8 mouse cellular contexts compared by ENCODE assay signal in the genomic region with DNA sequence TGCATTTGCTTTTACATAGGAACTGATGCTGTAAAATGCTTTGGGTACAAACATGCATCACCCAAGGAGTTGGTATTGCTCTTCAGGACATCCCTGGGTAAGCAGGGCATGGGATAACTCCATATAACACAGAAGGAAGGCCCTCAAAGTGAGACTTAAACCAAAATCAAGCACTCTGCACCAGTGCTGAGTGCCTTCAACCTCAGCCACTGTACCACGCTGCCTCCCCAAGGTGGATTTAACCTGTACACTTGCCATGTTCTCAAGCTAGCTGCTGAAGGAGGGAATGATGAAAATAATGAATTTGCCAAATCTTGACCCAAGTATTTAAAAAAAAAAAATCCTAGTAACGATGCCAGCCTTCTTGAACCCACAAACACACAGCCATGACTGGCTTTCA. TPM values are rescaled to one million over a fixed set of nuclear protein-coding genes. Genes with fewer than 3 reads are reported as not detected.
DNase-seq lines count a peak whose midpoint lies in the region; ATAC-seq and TF ChIP-seq lines count a peak whose summit lies in the region.

No protein-coding gene starts in this region.

- peak overlapping the region; percentile 85 for H3K4me2 ChIP-seq in heart, embryonic 16.5 days (ENCODE audit: low read depth, low read length)
- peak overlapping the region; percentile 75 for H3K4me2 ChIP-seq in forebrain, embryonic 15.5 days (replicated peaks)
- peak overlapping the region; percentile 82 for H3K4me2 ChIP-seq in liver, postnatal 0 days (ENCODE audit: low read depth, low read length)

- no peak for ATAC-seq in heart, embryonic 16.5 days (replicated peaks; ENCODE audit: extremely low read depth, insufficient read depth, low FRiP score)
- ATAC-seq in forebrain, embryonic 15.5 days (replicated peaks), result no peak
- no peak for ATAC-seq in liver, postnatal 0 days
- ATAC-seq in cerebellum, adult (ENCODE audit: insufficient number of reproducible peaks, low FRiP score, low TSS enrichment), result no peak

- peaks cover 17% of the 10 kb centered on the region for H3K4me1 ChIP-seq in heart, embryonic 16.5 days (ENCODE audit: control insufficient read depth, insufficient read depth, low read length)
- H3K4me1 ChIP-seq in MEL (ENCODE audit: control insufficient read depth in 1 of 2, insufficient read depth in 2 of 2, low read length in 2 of 2), result peaks cover 23 to 25% of the 10 kb centered on the region in 2 experiments
- H3K4me1 ChIP-seq in forebrain, embryonic 15.5 days, result peaks cover 50% of the 10 kb centered on the region
- peaks cover 35% of the 10 kb centered on the region for H3K4me1 ChIP-seq in liver, postnatal 0 days (ENCODE audit: insufficient read depth)

- 63% methylated on average over 2 of the region's 2 CpGs for WGBS in heart, embryonic 16.5 days
- WGBS in forebrain, embryonic 15.5 days, result 28% methylated on average over 2 of the region's 2 CpGs
- 34% methylated on average over 2 of the region's 2 CpGs for WGBS in liver, postnatal 0 days (ENCODE audit: insufficient replicate concordance)

- DNase-seq in heart, postnatal 10 days, result no peak
- DNase-seq in MEL (ENCODE audit: low read depth, low spot score), result peak; percentile 62
- no peak for DNase-seq in liver, postnatal 0 days
- DNase-seq in spleen, adult 12 weeks (ENCODE audit: low spot score), result no peak
- DNase-seq in gastrocnemius, adult 8-10 months (ENCODE audit: low spot score in 2 of 2), result no peak

- peaks cover 44% of the 10 kb centered on the region for H3K79me2 ChIP-seq in MEL (ENCODE audit: control insufficient read depth, insufficient read depth, low read length, poor library complexity)

- H3K36me3 ChIP-seq in heart, embryonic 16.5 days (ENCODE audit: control insufficient read depth, insufficient read depth), result no peaks in the 10 kb centered on the region
- H3K36me3 ChIP-seq in MEL (ENCODE audit: control insufficient read depth in 1 of 2, insufficient read depth in 2 of 2, low read length in 2 of 2), result peaks cover 0 to 32% of the 10 kb centered on the region in 2 experiments; a peak in 2 of 4 replicates
- no peaks in the 10 kb centered on the region for H3K36me3 ChIP-seq in forebrain, embryonic 15.5 days
- H3K36me3 ChIP-seq in liver, postnatal 0 days (replicated peaks; ENCODE audit: insufficient read depth, low read length), result no peaks in the 10 kb centered on the region

- no peak overlapping the region for H3K27ac ChIP-seq in heart, embryonic 16.5 days (ENCODE audit: low read length)
- H3K27ac ChIP-seq in MEL (ENCODE audit: control insufficient read depth, low read depth, low read length), result no peak overlapping the region
- H3K27ac ChIP-seq in forebrain, embryonic 15.5 days (replicated peaks), result peak overlapping the region; percentile 93
- peak overlapping the region; percentile 39 for H3K27ac ChIP-seq in liver, postnatal 0 days (ENCODE audit: low read depth)

- peak overlapping the region; percentile 90 for H3K4me3 ChIP-seq in heart, embryonic 16.5 days (ENCODE audit: low read length)
- peak overlapping the region; percentile 94 to 98 for H3K4me3 ChIP-seq in MEL (ENCODE audit: control insufficient read depth in 1 of 2, insufficient read depth in 1 of 2, low read depth in 2 of 2, low read length in 2 of 2)
- H3K4me3 ChIP-seq in forebrain, embryonic 15.5 days, result peak overlapping the region; percentile 77
- H3K4me3 ChIP-seq in liver, postnatal 0 days (ENCODE audit: low read depth, low read length), result peak overlapping the region; percentile 75

- intact Hi-C loops in heart, postnatal 10 days (cut with DNase I), result loop anchor here (10.0 kb wide), 1 partner anchor 753 kb away; a partner anchor contains a TSS

- H3K9ac ChIP-seq in heart, embryonic 16.5 days (ENCODE audit: low read length), result peak overlapping the region; percentile 90
- peak overlapping the region; percentile 91 for H3K9ac ChIP-seq in MEL (ENCODE audit: control insufficient read depth, low read depth, low read length, poor library complexity, severe bottlenecking)
- H3K9ac ChIP-seq in forebrain, embryonic 15.5 days (replicated peaks), result peak overlapping the region; percentile 69
- peak overlapping the region; percentile 83 for H3K9ac ChIP-seq in liver, postnatal 0 days (replicated peaks)

- no peak for TF ChIP-seq EP300 in MEL (IDR thresholded peaks at IDR 0.05; ENCODE audit: low read depth in 1 of 2, low read length in 2 of 2)
- no peak for TF ChIP-seq EP300 in liver, postnatal 0 days (IDR thresholded peaks at IDR 0.05; ENCODE audit: low read depth)

- no peaks in the 10 kb centered on the region for H3K27me3 ChIP-seq in heart, embryonic 16.5 days (ENCODE audit: control insufficient read depth, insufficient read depth, low read length)
- H3K27me3 ChIP-seq in MEL (ENCODE audit: control insufficient read depth in 1 of 2, insufficient read depth in 2 of 2, low read length in 2 of 2), result no peaks in the 10 kb centered on the region
- H3K27me3 ChIP-seq in forebrain, embryonic 15.5 days, result no peaks in the 10 kb centered on the region
- H3K27me3 ChIP-seq in liver, postnatal 0 days (ENCODE audit: insufficient read depth, low read length), result no peaks in the 10 kb centered on the region

- peak; percentile 15 to 45 (median 37); a peak in 5 of 6 replicates for TF ChIP-seq CTCF in MEL (IDR thresholded peaks at IDR 0.05 in 2 of 3, conservative IDR thresholded peaks at IDR 0.05 in 1 of 3; ENCODE audit: control insufficient read depth in 1 of 3, insufficient read depth in 1 of 3, low read depth in 2 of 3, low read length in 3 of 3, poor library complexity in 1 of 3, severe bottlenecking in 1 of 3)
- TF ChIP-seq CTCF in liver, postnatal 0 days (IDR thresholded peaks at IDR 0.05; ENCODE audit: low read depth), result peak; percentile 40

- no peak for TF ChIP-seq POLR2A in MEL (IDR thresholded peaks at IDR 0.05; ENCODE audit: control insufficient read depth in 1 of 2, insufficient read depth in 1 of 2, low read depth in 1 of 2, low read length in 2 of 2, poor library complexity in 1 of 2)

- H3K9me3 ChIP-seq in heart, embryonic 16.5 days (replicated peaks; ENCODE audit: control insufficient read depth, low read length), result no peaks in the 10 kb centered on the region
- no peaks in the 10 kb centered on the region for H3K9me3 ChIP-seq in MEL (replicated peaks; ENCODE audit: insufficient read depth, low read length)
- H3K9me3 ChIP-seq in forebrain, embryonic 15.5 days, result no peaks in the 10 kb centered on the region
- no peaks in the 10 kb centered on the region for H3K9me3 ChIP-seq in liver, postnatal 0 days (ENCODE audit: low read length)

- peak; percentile 63 for TF ChIP-seq RAD21 in MEL (IDR thresholded peaks at IDR 0.05; ENCODE audit: low read depth, low read length)

TF ChIP-seq in MEL, 35 proteins besides CTCF, POLR2A, EP300 and RAD21:
- TF ChIP-seq MYB (IDR thresholded peaks at IDR 0.05; ENCODE audit: low read depth, low read length), result no peak
- peak; percentile 66 for TF ChIP-seq SMC3 (IDR thresholded peaks at IDR 0.05; ENCODE audit: low read depth, low read length)
- TF ChIP-seq E2F4 (IDR thresholded peaks at IDR 0.05; ENCODE audit: borderline replicate concordance, low read depth, low read length), result no peak
- TF ChIP-seq MYC (IDR thresholded peaks at IDR 0.05; ENCODE audit: low read depth, low read length), result no peak
- TF ChIP-seq TBP (IDR thresholded peaks at IDR 0.05; ENCODE audit: low read depth, low read length), result no peak
- TF ChIP-seq SIN3A (IDR thresholded peaks at IDR 0.05; ENCODE audit: low read length), result peak; percentile 40; the same call in 1 of the 2 replicates
- TF ChIP-seq TAL1 (IDR thresholded peaks at IDR 0.05; ENCODE audit: low read length), result no peak
- TF ChIP-seq HCFC1 (IDR thresholded peaks at IDR 0.05; ENCODE audit: low read depth, low read length), result no peak
- TF ChIP-seq MAZ (IDR thresholded peaks at IDR 0.05; ENCODE audit: low read depth, low read length), result no peak
- 0 out of 2 replicates have a peak, but pooled peaks have one; percentile 5 for TF ChIP-seq MXI1 (IDR thresholded peaks at IDR 0.05; ENCODE audit: low read depth, low read length)
- TF ChIP-seq KAT2A (conservative IDR thresholded peaks at IDR 0.05; ENCODE audit: low read depth, low read length), result no peak
- TF ChIP-seq ZKSCAN1 (IDR thresholded peaks at IDR 0.05; ENCODE audit: low read depth, low read length), result no peak
- no peak for TF ChIP-seq MAFK (IDR thresholded peaks at IDR 0.05; ENCODE audit: borderline replicate concordance, low read depth, low read length)
- peak; percentile 61 for TF ChIP-seq ZC3H11A (IDR thresholded peaks at IDR 0.05; ENCODE audit: low read depth, low read length)
- no peak for TF ChIP-seq MEF2A (IDR thresholded peaks at IDR 0.05; ENCODE audit: extremely low read depth, insufficient replicate concordance, low read depth, low read length, poor library complexity, severe bottlenecking)
- TF ChIP-seq RCOR1 (IDR thresholded peaks at IDR 0.05; ENCODE audit: low read depth, low read length), result no peak
- no peak for TF ChIP-seq BHLHE40 (IDR thresholded peaks at IDR 0.05; ENCODE audit: borderline replicate concordance, low read depth, low read length)

RNA-seq across cellular contexts. Expression of a gene that starts 1.3 kb away (rescaled TPM):
- 4.7 and 5.0 TPM in 2 replicates for polyA plus RNA-seq in heart, embryonic 16.5 days (2015; fragmentation: Nextera tagmentation; extraction: Ambion mirVana)
- 10 to 100 TPM; 16.9 to 19.0 TPM for total RNA-seq in heart, postnatal 10 days (2021)
- total RNA-seq in MEL (2012; rRNA removed), result 35.3 TPM in 2 replicates
- 10 to 100 TPM; 26.9 to 71.6 TPM for polyA plus RNA-seq in MEL (2012; ENCODE audit: insufficient read depth in 1 of 2, insufficient read length in 2 of 2, low read depth in 1 of 2, low replicate concordance in 2 of 2, missing spikeins in 1 of 2)
- polyA plus RNA-seq in forebrain, embryonic 15.5 days (2015; fragmentation: Nextera tagmentation; extraction: Ambion mirVana), result 34.7 and 52.8 TPM in 2 replicates
- polyA plus RNA-seq in liver, postnatal 0 days (2015; fragmentation: Nextera tagmentation; extraction: Ambion mirVana), result 7.5 and 8.9 TPM in 2 replicates
- 1 to 10 TPM; 2.7 to 3.5 (median 3.2) TPM for total RNA-seq in gastrocnemius, adult 8-10 months (2022)

Comparison
In these comparisons a context has a peak if more than half of its experiments do, and no peak if none do; other contexts are left out.
1. H3K27ac ChIP-seq: peak in forebrain, embryonic 15.5 days (single experiment) and liver, postnatal 0 days (single experiment); none in heart, embryonic 16.5 days (single experiment) and MEL (single experiment).
2. Peak in every context shown above with its lines, with median percentiles within 50 percentile points of each other: H3K4me2 ChIP-seq, H3K4me3 ChIP-seq and H3K9ac ChIP-seq.